Mouse (Mus musculus) forebrain, embryonic 15.5 days (tissue): ENCODE data around the gene Rras2. TPM values are rescaled to one million over a fixed set of nuclear protein-coding genes. Genes with fewer than 3 reads are reported as not detected.
A peak's percentile ranks its signal among the peaks of the same experiment; 100 is the strongest.

Source experiments
- ATAC-seq: fragments of 200-750 bp; cut with Nextera tagmentation; replicated peaks from 2 replicates; pipeline ENCODE4 v1.8.0; 2017; ENCODE audit warnings: mild to moderate bottlenecking, moderate TSS enrichment, moderate library complexity
- H3K27ac ChIP-seq: fragments of 300-500 bp; sonication (generic); replicated peaks from 2 replicates; pipeline ENCODE4 v1.5.1; 2015; ENCODE audit warnings: mild to moderate bottlenecking, inconsistent platforms
- H3K27me3 ChIP-seq: fragments of 300-500 bp; sonication (generic); 2 replicates; pipeline ENCODE4 v1.6.1; 2015; ENCODE audit warnings: inconsistent platforms
- H3K36me3 ChIP-seq: fragments of 300-500 bp; sonication (generic); 2 replicates; pipeline ENCODE4 v1.6.1; 2015; ENCODE audit warnings: mild to moderate bottlenecking, inconsistent platforms
- H3K4me1 ChIP-seq: fragments of 300-500 bp; sonication (generic); 2 replicates; pipeline ENCODE4 v1.6.1; 2015; ENCODE audit warnings: inconsistent platforms
- H3K4me2 ChIP-seq: fragments of 300-500 bp; sonication (generic); replicated peaks from 2 replicates; pipeline ENCODE4 v1.6.1; 2015; ENCODE audit warnings: mild to moderate bottlenecking, inconsistent platforms
- H3K4me3 ChIP-seq: fragments of 300-500 bp; sonication (generic); 2 replicates; pipeline ENCODE4 v1.5.1; 2015; ENCODE audit warnings: mild to moderate bottlenecking, inconsistent platforms
- H3K9ac ChIP-seq: fragments of 300-500 bp; sonication (generic); replicated peaks from 2 replicates; pipeline ENCODE4 v1.6.1; 2015; ENCODE audit warnings: mild to moderate bottlenecking, inconsistent platforms
- H3K9me3 ChIP-seq: fragments of 300-500 bp; sonication (generic); 2 replicates; pipeline ENCODE4 v1.6.1; 2016; ENCODE audit warnings: inconsistent platforms
- WGBS: fragments of 180-500 bp; shearing (Covaris S2); methylation state at CpG from one replicate; pipeline ENCODE4 v1.1.7; 2015; ENCODE audit warnings: mixed read lengths; 5-methylcytosine and 5-hydroxymethylcytosine counted together
- polyA plus RNA-seq: library from polyadenylated mRNA; unstranded; fragments of >200 nt; fragmentation: Nextera tagmentation; extraction: Ambion mirVana; gene quantifications from 2 replicates; pipeline ENCODE4 v1.2.1, GENCODE M21; 2015

Rras2 gene
- polyA plus RNA-seq, 1 experiment from 2014 or later = 23.7 TPM

- 9% methylated on average over 14 of the region's 14 CpGs for whole genome bisulfite sequencing
- H3K9ac ChIP-seq = no peak overlapping the region
- peak; percentile 81 for ATAC-seq
- H3K4me3 ChIP-seq = peak overlapping the region; percentile 27
- H3K36me3 ChIP-seq = no peaks in the 10 kb centered on the region
- H3K27ac ChIP-seq = no peak overlapping the region
- H3K27me3 ChIP-seq = no peaks in the 10 kb centered on the region
- H3K4me1 ChIP-seq = peaks cover 8% of the 10 kb centered on the region
- no peaks in the 10 kb centered on the region for H3K9me3 ChIP-seq
- H3K4me2 ChIP-seq = peak overlapping the region; percentile 44
These were observed 50.9 kb downstream of the Rras2 start for GRCm38 (mm10) chr7:114066529-114067178.

GRCm38 (mm10) chr7:114065407-114066185 is 52.0 kb downstream of the Rras2 start:
- ATAC-seq = no peak

GRCm38 (mm10) chr7:114063966-114064365 is 53.6 kb downstream of the Rras2 start:
- H3K27me3 ChIP-seq = no peaks in the 10 kb centered on the region
- H3K4me1 ChIP-seq = peaks cover 18% of the 10 kb centered on the region
- ATAC-seq = no peak
- H3K27ac ChIP-seq = no peak overlapping the region
- H3K36me3 ChIP-seq = no peaks in the 10 kb centered on the region
- H3K9ac ChIP-seq = no peak overlapping the region
- 85% methylated on average over 6 of the region's 6 CpGs for WGBS
- H3K9me3 ChIP-seq = no peaks in the 10 kb centered on the region
- H3K4me3 ChIP-seq = no peak overlapping the region
- H3K4me2 ChIP-seq = no peak overlapping the region

More at GRCm38 (mm10) chr7:114065407-114066185, 52.0 kb downstream of the Rras2 start:
- H3K4me1 ChIP-seq = peaks cover 8% of the 10 kb centered on the region
- H3K4me2 ChIP-seq = no peak overlapping the region
- H3K27ac ChIP-seq = no peak overlapping the region
- H3K36me3 ChIP-seq = no peaks in the 10 kb centered on the region
- no peak overlapping the region for H3K9ac ChIP-seq
- WGBS = 38% methylated on average over 11 of the region's 11 CpGs
- H3K4me3 ChIP-seq = no peak overlapping the region
- H3K9me3 ChIP-seq = no peaks in the 10 kb centered on the region
- H3K27me3 ChIP-seq = no peaks in the 10 kb centered on the region

GRCm38 (mm10) chr7:114063534-114063933 is 54.0 kb downstream of the Rras2 start:
- Histone ChIP-seq H3K9me3 (no peaks in the 10 kb centered on the region), H3K27ac (no peak overlapping the region), H3K4me1 (peaks cover 18% of the 10 kb centered on the region), H3K36me3 (no peaks in the 10 kb centered on the region), H3K4me3 (no peak overlapping the region), H3K27me3 (no peaks in the 10 kb centered on the region), H3K9ac (no peak overlapping the region), H3K4me2 (no peak overlapping the region)
- ATAC-seq = no peak
- 65% methylated on average over 8 of the region's 8 CpGs for WGBS

GRCm38 (mm10) chr7:114062451-114062850 is 55.1 kb downstream of the Rras2 start:
- Histone ChIP-seq H3K36me3 (no peaks in the 10 kb centered on the region), H3K4me1 (peaks cover 25% of the 10 kb centered on the region), H3K4me3 (no peak overlapping the region), H3K27ac (no peak overlapping the region), H3K27me3 (no peaks in the 10 kb centered on the region), H3K4me2 (no peak overlapping the region), H3K9ac (no peak overlapping the region), H3K9me3 (no peaks in the 10 kb centered on the region)
- 54% methylated on average over 1 of the region's 1 CpGs for WGBS
- no peak for ATAC-seq

GRCm38 (mm10) chr7:114060445-114060844 is 57.1 kb downstream of the Rras2 start:
- no peak overlapping the region for H3K4me2 ChIP-seq
- H3K27ac ChIP-seq = peak overlapping the region; percentile 85; the same call in 1 of the 2 replicates
- no peak for ATAC-seq
- no peaks in the 10 kb centered on the region for H3K27me3 ChIP-seq
- H3K9ac ChIP-seq = no peak overlapping the region
- WGBS = 97% methylated on average over 6 of the region's 6 CpGs
- peaks cover 17% of the 10 kb centered on the region; the same call in 1 of the 2 replicates for H3K4me1 ChIP-seq
- H3K9me3 ChIP-seq = no peaks in the 10 kb centered on the region
- H3K4me3 ChIP-seq = no peak overlapping the region
- H3K36me3 ChIP-seq = no peaks in the 10 kb centered on the region

GRCm38 (mm10) chr7:114058927-114059441 is 58.6 kb downstream of the Rras2 start:
- no peaks in the 10 kb centered on the region for H3K36me3 ChIP-seq
- H3K9ac ChIP-seq = no peak overlapping the region
- ATAC-seq = peak; percentile 29; the same call in 1 of the 2 replicates
- H3K4me2 ChIP-seq = no peak overlapping the region
- 75% methylated on average over 6 of the region's 6 CpGs for WGBS
- no peak overlapping the region for H3K4me3 ChIP-seq
- H3K9me3 ChIP-seq = no peaks in the 10 kb centered on the region
- peaks cover 17% of the 10 kb centered on the region; the same call in 1 of the 2 replicates for H3K4me1 ChIP-seq
- peak overlapping the region; percentile 85 for H3K27ac ChIP-seq
- no peaks in the 10 kb centered on the region for H3K27me3 ChIP-seq

- Histone ChIP-seq H3K27ac (peak overlapping the region; percentile 50), H3K4me3 (no peak overlapping the region), H3K9ac (no peak overlapping the region), H3K4me1 (peaks cover 17% of the 10 kb centered on the region; the same call in 1 of the 2 replicates), H3K27me3 (no peaks in the 10 kb centered on the region), H3K36me3 (no peaks in the 10 kb centered on the region), H3K9me3 (no peaks in the 10 kb centered on the region), H3K4me2 (no peak overlapping the region)
- peak; percentile 72; the same call in 1 of the 2 replicates for ATAC-seq
- 76% methylated on average over 16 of the region's 16 CpGs for WGBS
These were observed 59.4 kb downstream of the Rras2 start for GRCm38 (mm10) chr7:114058166-114058565.

GRCm38 (mm10) chr7:114053720-114054119 is 63.9 kb downstream of the Rras2 start:
- H3K9me3 ChIP-seq = no peaks in the 10 kb centered on the region
- WGBS = 83% methylated on average over 4 of the region's 4 CpGs
- H3K9ac ChIP-seq = no peak overlapping the region
- no peak for ATAC-seq
- H3K36me3 ChIP-seq = no peaks in the 10 kb centered on the region
- H3K4me2 ChIP-seq = no peak overlapping the region
- no peak overlapping the region for H3K4me3 ChIP-seq
- H3K27ac ChIP-seq = no peak overlapping the region
- no peaks in the 10 kb centered on the region for H3K27me3 ChIP-seq
- H3K4me1 ChIP-seq = peaks cover 7% of the 10 kb centered on the region; the same call in 1 of the 2 replicates

- WGBS = 83% methylated on average over 2 of the region's 2 CpGs
- H3K9me3 ChIP-seq = no peaks in the 10 kb centered on the region
- H3K9ac ChIP-seq = no peak overlapping the region
- no peak overlapping the region for H3K4me2 ChIP-seq
- H3K4me1 ChIP-seq = peaks cover 21% of the 10 kb centered on the region
- H3K27ac ChIP-seq = no peak overlapping the region
- no peaks in the 10 kb centered on the region for H3K36me3 ChIP-seq
- ATAC-seq = no peak
- no peak overlapping the region for H3K4me3 ChIP-seq
- H3K27me3 ChIP-seq = no peaks in the 10 kb centered on the region
These were observed 71.8 kb downstream of the Rras2 start for GRCm38 (mm10) chr7:114045814-114046213.

- no peaks in the 10 kb centered on the region for H3K36me3 ChIP-seq
- no peak overlapping the region for H3K9ac ChIP-seq
- 0 out of 2 replicates have a peak, but pooled peaks have one; percentile 29 for ATAC-seq
- no peak overlapping the region for H3K4me3 ChIP-seq
- WGBS = 86% methylated on average over 6 of the region's 6 CpGs
- H3K4me2 ChIP-seq = no peak overlapping the region
- H3K9me3 ChIP-seq = no peaks in the 10 kb centered on the region
- no peaks in the 10 kb centered on the region for H3K27me3 ChIP-seq
- H3K4me1 ChIP-seq = peaks cover 21% of the 10 kb centered on the region
- H3K27ac ChIP-seq = no peak overlapping the region
These were observed 73.5 kb downstream of the Rras2 start for GRCm38 (mm10) chr7:114043929-114044549.
